Mouse (Mus musculus): Measurements from ENCODE around the gene Scube1. TPM values are rescaled to one million over a fixed set of nuclear protein-coding genes. Genes with fewer than 3 reads are reported as not detected.

Gene Scube1
- polyA plus RNA-seq, 1 experiment: 1.3 TPM

- TF ChIP-seq POLR2A (IDR thresholded peaks at IDR 0.05; ENCODE audit: control insufficient read depth, extremely low read depth, insufficient read depth, low read length, poor library complexity) (no peak), CTCF (IDR thresholded peaks at IDR 0.05; ENCODE audit: borderline replicate concordance, control insufficient read depth, extremely low read depth, insufficient read depth, low read length, poor library complexity) (no peak)
- no peaks in the 10 kb centered on the region for H3K4me1 ChIP-seq (replicated peaks; ENCODE audit: control insufficient read depth, insufficient read depth, low read length)
- H3K27me3 ChIP-seq (ENCODE audit: control insufficient read depth, insufficient read depth, low read length): no peaks in the 10 kb centered on the region
- 85% methylated on average over 20 of the region's 20 CpGs for WGBS
- no peak overlapping the region for H3K27ac ChIP-seq (ENCODE audit: control insufficient read depth, insufficient read depth, low read length)
- no peak overlapping the region for H3K4me3 ChIP-seq (ENCODE audit: control insufficient read depth, insufficient read depth, low read length)
- H3K36me3 ChIP-seq (ENCODE audit: control insufficient read depth, insufficient read depth, low read length): no peaks in the 10 kb centered on the region
- no peak for DNase-seq
Observed at GRCm38 (mm10) chr15:83699132-83699833, 25.5 kb downstream of the Scube1 start.

- no peak for DNase-seq
- H3K36me3 ChIP-seq (ENCODE audit: control insufficient read depth, insufficient read depth, low read length): no peaks in the 10 kb centered on the region
- H3K4me3 ChIP-seq (ENCODE audit: control insufficient read depth, insufficient read depth, low read length): no peak overlapping the region
- H3K27ac ChIP-seq (ENCODE audit: control insufficient read depth, insufficient read depth, low read length): no peak overlapping the region
- no peaks in the 10 kb centered on the region for H3K4me1 ChIP-seq (replicated peaks; ENCODE audit: control insufficient read depth, insufficient read depth, low read length)
- 90% methylated on average over 14 of the region's 14 CpGs for WGBS
- no peaks in the 10 kb centered on the region for H3K27me3 ChIP-seq (ENCODE audit: control insufficient read depth, insufficient read depth, low read length)
- TF ChIP-seq POLR2A (IDR thresholded peaks at IDR 0.05; ENCODE audit: control insufficient read depth, extremely low read depth, insufficient read depth, low read length, poor library complexity): no peak
- TF ChIP-seq CTCF (IDR thresholded peaks at IDR 0.05; ENCODE audit: borderline replicate concordance, control insufficient read depth, extremely low read depth, insufficient read depth, low read length, poor library complexity): no peak
Observed at GRCm38 (mm10) chr15:83696681-83697381, 28.0 kb downstream of the Scube1 start.

DNA sequence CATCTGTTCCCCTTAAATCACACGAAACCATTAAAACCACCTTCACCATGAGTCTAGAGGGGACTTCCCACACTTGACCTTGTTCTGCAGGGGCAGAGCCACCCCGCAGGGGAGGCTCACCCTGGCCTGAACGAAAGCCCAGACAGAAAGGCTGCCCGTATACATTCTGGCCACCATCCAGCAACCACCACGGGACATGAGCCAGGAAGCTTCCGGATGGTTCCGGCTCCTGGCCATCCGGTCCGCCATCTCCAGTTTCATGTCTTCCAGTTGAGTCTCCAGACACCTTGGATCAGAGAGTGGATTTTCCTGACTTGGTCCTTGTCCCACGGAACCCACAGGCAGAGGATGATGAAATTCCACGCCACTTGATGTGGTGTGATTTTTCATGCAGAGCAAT lies 29.7 kb downstream of the Scube1 start:
- Histone ChIP-seq H3K36me3 (ENCODE audit: control insufficient read depth, insufficient read depth, low read length) (no peaks in the 10 kb centered on the region), H3K4me3 (ENCODE audit: control insufficient read depth, insufficient read depth, low read length) (no peak overlapping the region), H3K4me1 (replicated peaks; ENCODE audit: control insufficient read depth, insufficient read depth, low read length) (no peaks in the 10 kb centered on the region), H3K27me3 (ENCODE audit: control insufficient read depth, insufficient read depth, low read length) (no peaks in the 10 kb centered on the region), H3K27ac (ENCODE audit: control insufficient read depth, insufficient read depth, low read length) (no peak overlapping the region)
- WGBS: 67% methylated on average over 11 of the region's 11 CpGs
- no peak for DNase-seq
- TF ChIP-seq CTCF (IDR thresholded peaks at IDR 0.05; ENCODE audit: borderline replicate concordance, control insufficient read depth, extremely low read depth, insufficient read depth, low read length, poor library complexity) (no peak), POLR2A (IDR thresholded peaks at IDR 0.05; ENCODE audit: control insufficient read depth, extremely low read depth, insufficient read depth, low read length, poor library complexity) (no peak)

- Histone ChIP-seq H3K36me3 (ENCODE audit: control insufficient read depth, insufficient read depth, low read length) (no peaks in the 10 kb centered on the region), H3K4me1 (replicated peaks; ENCODE audit: control insufficient read depth, insufficient read depth, low read length) (no peaks in the 10 kb centered on the region), H3K4me3 (ENCODE audit: control insufficient read depth, insufficient read depth, low read length) (no peak overlapping the region), H3K27ac (ENCODE audit: control insufficient read depth, insufficient read depth, low read length) (no peak overlapping the region), H3K27me3 (ENCODE audit: control insufficient read depth, insufficient read depth, low read length) (no peaks in the 10 kb centered on the region)
- 82% methylated on average over 8 of the region's 8 CpGs for WGBS
- no peak for TF ChIP-seq POLR2A (IDR thresholded peaks at IDR 0.05; ENCODE audit: control insufficient read depth, extremely low read depth, insufficient read depth, low read length, poor library complexity)
- no peak for DNase-seq
Observed at GRCm38 (mm10) chr15:83691901-83692361, 32.9 kb downstream of the Scube1 start.

GRCm38 (mm10) chr15:83689946-83690345 lies 34.9 kb downstream of the Scube1 start:
- Histone ChIP-seq H3K36me3 (ENCODE audit: control insufficient read depth, insufficient read depth, low read length) (no peaks in the 10 kb centered on the region), H3K27me3 (ENCODE audit: control insufficient read depth, insufficient read depth, low read length) (no peaks in the 10 kb centered on the region), H3K4me3 (ENCODE audit: control insufficient read depth, insufficient read depth, low read length) (no peak overlapping the region), H3K27ac (ENCODE audit: control insufficient read depth, insufficient read depth, low read length) (no peak overlapping the region), H3K4me1 (replicated peaks; ENCODE audit: control insufficient read depth, insufficient read depth, low read length) (no peaks in the 10 kb centered on the region)
- no peak for TF ChIP-seq POLR2A (IDR thresholded peaks at IDR 0.05; ENCODE audit: control insufficient read depth, extremely low read depth, insufficient read depth, low read length, poor library complexity)
- TF ChIP-seq CTCF (IDR thresholded peaks at IDR 0.05; ENCODE audit: borderline replicate concordance, control insufficient read depth, extremely low read depth, insufficient read depth, low read length, poor library complexity): no peak
- 95% methylated on average over 12 of the region's 12 CpGs for WGBS
- DNase-seq: no peak

DNA sequence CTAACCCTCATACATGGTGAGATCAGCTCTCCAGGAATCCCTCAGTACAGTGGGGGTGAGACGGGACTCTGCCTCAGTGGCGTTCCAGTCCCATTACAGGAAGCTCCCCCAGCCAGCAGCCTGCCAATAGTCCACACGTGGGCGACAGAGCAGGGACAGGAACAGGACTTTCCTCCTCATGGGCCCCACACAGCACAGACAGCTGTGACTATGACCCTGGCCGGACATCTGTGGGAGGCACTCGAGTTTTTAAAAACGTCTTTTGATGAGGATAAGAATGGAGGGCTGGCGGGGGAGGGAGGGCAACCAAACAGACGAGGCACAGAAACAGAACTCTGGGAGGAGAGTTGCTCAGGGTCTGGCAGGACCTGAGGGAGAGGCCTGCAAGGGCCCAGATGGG lies 38.2 kb downstream of the Scube1 start:
- H3K27ac ChIP-seq (ENCODE audit: control insufficient read depth, insufficient read depth, low read length): no peak overlapping the region
- no peaks in the 10 kb centered on the region for H3K36me3 ChIP-seq (ENCODE audit: control insufficient read depth, insufficient read depth, low read length)
- no peaks in the 10 kb centered on the region for H3K27me3 ChIP-seq (ENCODE audit: control insufficient read depth, insufficient read depth, low read length)
- DNase-seq: no peak
- TF ChIP-seq CTCF (IDR thresholded peaks at IDR 0.05; ENCODE audit: borderline replicate concordance, control insufficient read depth, extremely low read depth, insufficient read depth, low read length, poor library complexity) (no peak), POLR2A (IDR thresholded peaks at IDR 0.05; ENCODE audit: control insufficient read depth, extremely low read depth, insufficient read depth, low read length, poor library complexity) (no peak)
- no peak overlapping the region for H3K4me3 ChIP-seq (ENCODE audit: control insufficient read depth, insufficient read depth, low read length)
- WGBS: 71% methylated on average over 9 of the region's 9 CpGs
- no peaks in the 10 kb centered on the region for H3K4me1 ChIP-seq (replicated peaks; ENCODE audit: control insufficient read depth, insufficient read depth, low read length)

Measured in thymus, adult 2 months (tissue).